Mouse (Mus musculus): ENCODE measurements around the gene Stk39.
"Not testable (repeated sequence)": the region's sequence is repeated elsewhere in the genome, so short reads cannot be mapped to it uniquely, and the experiment has no call there.

Gene Stk39

GRCm38 (mm10) chr2:68270836-68271235, 201.2 kb downstream of the Stk39 start:
- no peak for DNase-seq

- DNase-seq, result no peak
Measured at GRCm38 (mm10) chr2:68269646-68270045, 202.4 kb downstream of the Stk39 start.

- no peak for DNase-seq
Measured at GRCm38 (mm10) chr2:68264826-68265225, 207.2 kb downstream of the Stk39 start.

- DNase-seq, result no peak
Measured at GRCm38 (mm10) chr2:68260911-68261310, 211.2 kb downstream of the Stk39 start.

GRCm38 (mm10) chr2:68257571-68257970, 214.5 kb downstream of the Stk39 start:
- no peak for DNase-seq

- DNase-seq, result no peak
Measured at GRCm38 (mm10) chr2:68256472-68256871, 215.6 kb downstream of the Stk39 start.

- no peak for DNase-seq
Measured at GRCm38 (mm10) chr2:68254756-68255155, 217.3 kb downstream of the Stk39 start.

GRCm38 (mm10) chr2:68253222-68253621, 218.8 kb downstream of the Stk39 start:
- DNase-seq, result no peak

GRCm38 (mm10) chr2:68252048-68252758, 219.9 kb downstream of the Stk39 start:
- DNase-seq, result no peak

- no peak for DNase-seq
Measured at GRCm38 (mm10) chr2:68250897-68251296, 221.2 kb downstream of the Stk39 start.

- DNase-seq, result no peak
Measured at GRCm38 (mm10) chr2:68249855-68250424, 222.1 kb downstream of the Stk39 start.

GRCm38 (mm10) chr2:68246284-68246683, 225.8 kb downstream of the Stk39 start:
- no peak for DNase-seq

- DNase-seq, result no peak
Measured at GRCm38 (mm10) chr2:68244556-68244955, 227.5 kb downstream of the Stk39 start.

- DNase-seq, result no peak
Measured at GRCm38 (mm10) chr2:68243879-68244553, 228.1 kb downstream of the Stk39 start.

GRCm38 (mm10) chr2:68243273-68243672, 228.8 kb downstream of the Stk39 start:
- DNase-seq, result peak in 1 of 2 experiments; percentile 16

GRCm38 (mm10) chr2:68242069-68242468, 230.0 kb downstream of the Stk39 start:
- DNase-seq, result no peak

GRCm38 (mm10) chr2:68241640-68242039, 230.4 kb downstream of the Stk39 start:
- DNase-seq, result no peak

- DNase-seq, result not testable (repeated sequence)
Measured at GRCm38 (mm10) chr2:68239415-68239814, 232.7 kb downstream of the Stk39 start.

- no peak for DNase-seq
Measured at GRCm38 (mm10) chr2:68232929-68233328, 239.1 kb downstream of the Stk39 start.

GRCm38 (mm10) chr2:68229872-68230271, 242.2 kb downstream of the Stk39 start:
- no peak for DNase-seq

GRCm38 (mm10) chr2:68229081-68229480, 243.0 kb downstream of the Stk39 start:
- no peak for DNase-seq

GRCm38 (mm10) chr2:68222227-68222873, 249.7 kb downstream of the Stk39 start:
- DNase-seq, result no peak

GRCm38 (mm10) chr2:68221226-68221625, 250.8 kb downstream of the Stk39 start:
- no peak for DNase-seq

- no peak for DNase-seq
Measured at GRCm38 (mm10) chr2:68219823-68220222, 252.2 kb downstream of the Stk39 start.

Data from thymus, postnatal 36 days (tissue).